Mouse (Mus musculus) urinary bladder, postnatal 14 days (tissue): ENCODE data around the gene Cntnap1.

Experiments used
- DNase-seq: peaks from one replicate; pipeline ENCODE4 v3.0.0; 2021; ENCODE audit warnings: low spot score

The Cntnap1 gene

DNA sequence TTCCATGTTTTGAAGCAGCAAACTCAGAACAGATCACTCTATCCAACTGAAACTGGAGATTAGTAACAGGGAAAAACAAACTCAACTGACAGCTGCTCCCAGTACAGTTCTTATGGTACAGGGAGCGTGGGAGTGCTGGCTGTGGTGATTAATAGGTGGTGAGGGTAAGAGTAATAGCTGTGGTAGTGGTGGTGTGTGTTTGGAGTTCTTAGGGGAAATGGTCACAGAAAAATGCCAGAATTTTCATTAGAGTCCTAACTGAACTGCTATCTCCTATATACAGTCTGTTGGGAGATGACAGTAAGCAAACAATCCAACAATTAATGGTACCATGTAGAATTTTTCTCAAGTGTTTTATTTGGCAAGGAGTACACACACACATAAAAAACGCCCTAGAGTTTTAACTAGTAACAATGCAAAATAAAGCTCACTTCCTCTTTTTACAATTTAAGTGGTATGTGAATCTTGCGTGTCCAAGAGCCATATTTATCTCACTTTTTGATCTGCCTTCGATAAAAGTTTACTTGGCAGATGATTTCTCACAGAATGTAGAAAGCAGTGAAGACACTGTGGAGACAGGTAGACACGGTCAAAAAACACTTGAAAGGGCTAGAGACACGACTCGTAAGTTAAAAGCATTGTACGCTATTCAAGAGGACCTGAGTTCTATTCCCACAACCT, 51.1 kb downstream of the Cntnap1 start:
- DNase-seq, result no peak

DNA sequence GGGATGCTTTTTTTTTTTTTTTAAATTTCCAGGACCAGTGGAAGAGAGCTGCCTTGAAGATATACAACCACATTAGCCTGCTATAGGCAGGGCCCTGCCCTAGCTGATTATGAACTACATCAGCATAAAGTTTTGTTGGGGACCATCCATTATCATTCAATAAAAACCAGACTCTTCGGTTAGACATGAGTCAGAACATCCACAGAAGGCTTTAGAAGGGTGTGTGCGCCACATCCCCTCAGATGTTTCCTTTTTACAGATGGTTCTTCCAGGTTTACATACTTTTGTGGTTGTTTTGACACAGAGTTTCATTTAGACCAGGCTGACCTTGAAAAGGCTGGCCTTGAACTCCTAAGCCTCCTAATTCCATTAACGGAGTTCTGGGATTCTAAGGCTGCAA, 54.0 kb downstream of the Cntnap1 start:
- no peak for DNase-seq

GRCm38 (mm10) chr11:101225331-101226064, 55.2 kb downstream of the Cntnap1 start:
- no peak for DNase-seq

DNA sequence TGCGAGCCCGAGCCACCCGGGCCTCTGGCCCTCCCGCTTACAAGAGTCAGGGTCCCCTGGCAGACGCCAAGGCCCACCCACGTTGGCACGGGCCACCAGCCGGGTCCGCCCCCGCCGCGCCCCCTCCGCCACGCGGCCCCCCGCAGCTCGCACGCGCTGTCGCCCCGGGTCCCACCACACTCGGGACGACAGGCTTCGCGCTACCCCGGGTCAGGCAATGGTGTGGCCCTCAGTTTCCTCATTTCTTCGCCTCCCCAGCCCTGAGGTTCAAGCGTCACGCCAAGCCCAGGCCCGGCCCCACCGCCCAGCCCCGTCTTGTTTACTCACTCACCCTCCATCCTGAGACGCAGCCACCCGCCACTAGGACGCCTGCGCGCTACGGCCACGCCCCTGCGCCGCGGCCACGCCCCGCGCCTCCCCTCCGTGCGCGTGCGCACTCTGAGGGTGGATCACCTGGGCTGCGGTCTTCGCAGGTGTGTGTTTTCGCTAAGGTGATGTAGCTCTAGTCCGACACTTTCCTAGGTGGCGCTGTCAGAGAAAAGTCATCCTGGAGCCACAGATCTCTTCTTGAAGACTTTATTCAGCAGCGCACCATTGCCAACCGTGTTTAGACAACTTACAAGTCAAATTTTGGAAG, 55.9 kb downstream of the Cntnap1 start, which contains the start of gene Ezh1:
TSS of gene Ezh1 (minus strand) at position 399 of the 637 bp plus-strand sequence.
- peak; percentile 93 for DNase-seq

DNA sequence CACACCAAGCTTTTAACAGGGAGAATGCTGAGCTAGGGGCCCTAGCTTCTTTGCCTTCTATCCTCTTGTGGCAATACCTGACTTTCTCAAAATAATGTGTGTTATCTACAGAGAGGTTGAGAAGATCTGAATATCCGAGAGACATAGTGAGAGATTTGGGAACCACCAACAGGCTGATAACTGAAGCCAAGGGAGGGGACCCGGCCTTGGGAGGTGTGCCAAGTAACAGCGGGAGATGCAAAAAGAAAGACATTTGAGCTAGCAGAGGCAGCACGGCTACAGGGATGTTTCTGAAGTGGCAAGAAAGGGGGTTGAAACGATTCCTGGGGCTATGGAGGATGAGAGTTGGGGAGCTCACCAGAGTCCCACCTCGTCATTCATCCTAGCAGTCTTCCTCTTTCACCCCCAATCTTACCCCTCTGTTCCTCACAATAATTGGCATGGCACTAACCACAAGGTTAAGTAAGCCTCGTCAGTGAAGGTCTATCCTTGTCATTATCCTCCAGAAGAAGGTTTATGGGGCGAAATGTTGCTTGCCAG, 59.1 kb downstream of the Cntnap1 start:
- DNase-seq, result peak; percentile 32

- DNase-seq, result peak; percentile 59
These were observed 59.8 kb downstream of the Cntnap1 start for GRCm38 (mm10) chr11:101230061-101230511.

- DNase-seq, result no peak
These were observed 60.2 kb downstream of the Cntnap1 start for GRCm38 (mm10) chr11:101230526-101230925.

DNA sequence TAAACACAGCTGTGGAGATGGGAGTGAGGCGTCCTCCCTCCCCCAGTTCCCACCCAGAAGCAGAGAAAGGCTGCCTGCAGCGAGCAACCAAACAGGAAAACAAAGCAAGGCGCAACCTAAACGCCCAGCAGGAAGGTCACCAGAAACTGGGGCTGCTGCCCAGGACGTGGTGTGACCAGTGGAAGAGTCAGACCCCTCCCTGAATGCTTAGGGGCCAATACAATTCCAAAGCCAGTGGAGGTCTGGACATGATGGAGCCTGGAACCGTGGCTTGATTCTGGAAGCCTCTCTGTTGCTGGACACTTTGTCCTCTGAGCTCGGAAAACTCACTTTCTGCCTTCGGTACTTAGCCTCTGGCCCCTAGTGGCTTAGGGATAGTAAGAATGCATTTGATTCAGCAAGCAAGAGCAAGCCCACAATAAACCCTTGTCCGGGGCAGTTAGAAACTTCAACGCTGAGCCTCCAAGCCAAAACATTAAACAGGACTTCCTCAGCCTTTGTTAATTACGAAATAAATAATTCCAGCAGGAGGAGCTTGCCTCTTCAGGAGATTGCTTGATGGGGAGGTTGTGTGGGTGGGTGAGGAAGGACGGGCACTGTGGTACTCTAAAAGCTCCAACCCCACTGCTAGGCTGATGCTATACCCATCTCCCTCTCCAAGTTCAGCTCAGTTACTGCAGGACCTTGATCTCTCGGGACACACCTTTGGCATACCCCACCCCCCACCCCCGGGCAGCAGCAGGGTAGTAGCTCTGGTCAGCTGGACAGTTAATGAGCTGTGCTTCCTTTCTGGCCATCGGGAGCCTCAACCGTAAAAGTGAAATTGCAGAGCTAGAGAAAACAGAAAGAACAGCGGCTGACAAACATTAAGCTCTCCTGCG, 60.9 kb downstream of the Cntnap1 start:
- DNase-seq, result peak; percentile 55

- no peak for DNase-seq
These were observed 61.9 kb downstream of the Cntnap1 start for GRCm38 (mm10) chr11:101232010-101232839.

GRCm38 (mm10) chr11:101233240-101233639, 62.9 kb downstream of the Cntnap1 start:
- no peak for DNase-seq

DNA sequence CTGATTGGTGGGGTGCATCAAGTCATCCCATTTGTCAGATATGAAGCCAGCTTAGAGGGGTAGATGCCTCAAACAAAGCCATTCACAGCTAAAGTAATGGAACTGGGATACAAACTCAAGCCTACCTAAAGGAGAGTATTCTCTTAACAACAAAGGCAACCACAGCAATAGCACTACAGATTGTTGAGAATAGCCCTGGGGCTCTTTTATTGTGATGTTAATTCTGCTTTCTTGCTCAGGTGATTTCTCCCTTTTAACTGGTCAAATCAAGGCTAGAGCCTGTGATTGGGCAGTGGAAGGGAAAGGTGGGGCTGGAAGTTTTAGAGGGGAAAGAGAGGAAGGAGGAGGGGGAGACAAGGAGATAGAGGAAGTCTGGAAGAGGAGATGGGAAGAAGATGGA, 63.8 kb downstream of the Cntnap1 start:
- DNase-seq, result no peak

DNA sequence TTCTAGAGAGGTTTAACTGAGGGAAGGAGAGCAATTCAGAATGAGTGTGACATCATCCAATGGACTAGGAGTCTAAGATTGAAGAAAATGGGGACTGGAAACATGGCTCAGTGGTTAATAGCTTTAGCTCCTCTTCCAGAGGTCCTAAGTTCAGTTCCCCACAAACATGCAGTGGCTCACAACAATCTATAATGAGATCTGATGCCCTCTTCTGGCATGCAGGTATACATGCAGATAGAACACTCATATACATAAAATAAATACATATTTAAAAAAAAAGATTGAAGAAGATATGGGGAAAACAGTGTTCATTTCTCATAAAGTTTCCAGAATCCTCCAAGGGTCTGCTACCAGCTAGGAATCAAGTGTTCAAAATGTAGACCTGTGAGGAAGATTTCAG, 65.1 kb downstream of the Cntnap1 start:
- no peak for DNase-seq

DNA sequence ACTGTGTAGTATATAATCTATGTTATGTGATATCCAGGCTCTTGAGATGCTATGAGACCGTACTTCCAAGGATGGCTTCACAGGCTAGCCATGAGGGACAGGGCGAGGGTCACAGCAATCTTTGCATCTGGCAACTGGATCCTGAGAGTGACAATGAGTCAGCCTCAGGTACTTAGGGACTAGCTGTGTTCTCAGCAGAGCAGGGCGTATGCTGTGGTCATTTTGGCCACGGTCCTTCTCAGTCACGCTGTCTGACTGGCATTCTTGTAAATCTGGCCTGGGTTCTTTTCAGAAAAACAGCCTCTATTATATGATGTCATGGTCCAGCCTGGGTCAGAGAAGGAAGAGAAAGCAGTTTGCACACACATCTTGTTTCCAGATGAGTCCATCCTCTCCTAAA, 66.5 kb downstream of the Cntnap1 start:
- no peak for DNase-seq

DNA sequence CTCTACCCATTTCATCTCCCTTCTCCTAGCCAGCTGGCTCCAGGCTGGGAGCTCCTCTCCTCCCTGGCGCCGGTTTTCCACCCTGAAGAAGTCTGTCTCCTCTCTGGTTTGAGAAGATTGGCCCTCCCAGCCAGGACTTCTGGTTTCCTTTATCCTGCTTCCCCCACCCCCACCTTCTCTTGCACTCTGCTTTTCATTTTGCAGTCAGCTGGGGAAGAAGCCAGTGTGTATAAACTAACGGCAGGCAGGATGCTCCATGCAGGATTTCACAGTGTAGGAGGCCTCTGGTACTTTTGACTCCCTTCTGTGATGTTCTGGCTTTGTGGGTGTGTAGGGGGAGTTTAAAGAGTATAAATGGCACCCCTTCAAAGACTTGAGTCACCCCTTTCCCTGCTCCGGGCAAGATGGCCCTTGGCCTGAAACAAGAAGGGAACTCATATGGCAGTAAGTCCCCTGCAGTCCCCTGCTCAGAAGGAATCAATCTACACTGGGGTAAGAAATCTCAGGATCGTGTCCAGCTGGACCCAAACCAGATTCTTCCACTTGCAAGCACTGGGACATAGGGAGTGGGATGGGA, 67.8 kb downstream of the Cntnap1 start:
- no peak for DNase-seq
